Mouse (Mus musculus) myocyte (in vitro differentiated cells): ENCODE measurements around the gene Hoxc5. TPM values are rescaled to one million over a fixed set of nuclear protein-coding genes. Genes with fewer than 3 reads are reported as not detected.

Experiments
- H3K27me3 ChIP-seq: one replicate; pipeline ENCODE4 v1.6.1; 2011; ENCODE audit not compliant: control insufficient read depth, insufficient read depth, insufficient read length
- H3K36me3 ChIP-seq: one replicate; pipeline ENCODE4 v1.6.1; 2011; ENCODE audit not compliant: control insufficient read depth, insufficient read depth
- H3K4me2 ChIP-seq: one replicate; pipeline ENCODE4 v1.6.1; 2011; ENCODE audit warnings: low read depth, control low read depth
- H3K4me3 ChIP-seq: one replicate; pipeline ENCODE4 v1.5.1; 2011; ENCODE audit warnings: mild to moderate bottlenecking, control low read depth, moderate library complexity
- H3K79me2 ChIP-seq: one replicate; pipeline ENCODE4 v1.6.1; 2011; ENCODE audit not compliant: control insufficient read depth, insufficient read depth
- H3ac ChIP-seq: one replicate; pipeline ENCODE4 v1.6.1; 2011; ENCODE audit not compliant: control insufficient read depth, insufficient read length
- CEBPB ChIP-seq: IDR thresholded peaks from 2 replicates; pipeline ENCODE4 v1.6.1; 2011; ENCODE audit warnings: mild to moderate bottlenecking, moderate library complexity; ENCODE audit not compliant: poor library complexity, insufficient read depth, severe bottlenecking
- E2F4 ChIP-seq: IDR thresholded peaks from one replicate; pipeline ENCODE4 v1.6.1; 2011; ENCODE audit warnings: mild to moderate bottlenecking, control low read depth, moderate library complexity; ENCODE audit not compliant: insufficient read depth
- MAX ChIP-seq: IDR thresholded peaks from one replicate; pipeline ENCODE4 v1.6.1; 2011; ENCODE audit warnings: low read depth, mild to moderate bottlenecking, control low read depth
- MYOD1 ChIP-seq, 3 experiments: IDR thresholded peaks; one replicate each; pipeline ENCODE4 v1.6.1; 2011; ENCODE audit warnings: control low read depth in 2 of 3, low read depth in 2 of 3, mild to moderate bottlenecking in 2 of 3, moderate library complexity in 1 of 3; ENCODE audit not compliant: insufficient read length in 2 of 3, control insufficient read depth in 1 of 3
- MYOG ChIP-seq, 3 experiments: IDR thresholded peaks; one replicate each; pipeline ENCODE4 v1.6.1; 2011; ENCODE audit warnings: control low read depth in 2 of 3, low read depth in 2 of 3, mild to moderate bottlenecking in 2 of 3; ENCODE audit not compliant: insufficient read length in 2 of 3, control insufficient read depth in 1 of 3, insufficient read depth in 1 of 3
- POLR2A ChIP-seq: IDR thresholded peaks from one replicate; pipeline ENCODE4 v1.6.1; 2011; ENCODE audit warnings: low read depth, mild to moderate bottlenecking, control low read depth, moderate library complexity; ENCODE audit not compliant: insufficient read length
- POLR2AphosphoS2 ChIP-seq: IDR thresholded peaks from one replicate; pipeline ENCODE4 v1.6.1; 2011; ENCODE audit warnings: low read depth, control low read depth; ENCODE audit not compliant: insufficient read length
- REST ChIP-seq: IDR thresholded peaks from one replicate; pipeline ENCODE4 v1.6.1; 2011; ENCODE audit warnings: mild to moderate bottlenecking, control low read depth, moderate library complexity; ENCODE audit not compliant: insufficient read depth, insufficient read length
- SRF ChIP-seq: IDR thresholded peaks from one replicate; pipeline ENCODE4 v1.6.1; 2011; ENCODE audit warnings: low read depth; ENCODE audit not compliant: control insufficient read depth, insufficient read length
- TCF12 ChIP-seq: IDR thresholded peaks from one replicate; pipeline ENCODE4 v1.6.1; 2011; ENCODE audit warnings: mild to moderate bottlenecking, control low read depth; ENCODE audit not compliant: poor library complexity, insufficient read depth, severe bottlenecking
- TCF3 ChIP-seq: IDR thresholded peaks from one replicate; pipeline ENCODE4 v1.6.1; 2011; ENCODE audit warnings: low read depth, control low read depth; ENCODE audit not compliant: insufficient read length
- USF1 ChIP-seq: IDR thresholded peaks from one replicate; pipeline ENCODE4 v1.6.1; 2011; ENCODE audit warnings: low read depth, mild to moderate bottlenecking, control low read depth, moderate library complexity
- polyA plus RNA-seq: library from polyadenylated mRNA; unstranded; fragments of >200 nt; fragmentation: generic; extraction: Trizol; gene quantifications from one replicate; pipeline ENCODE4 v1.2.1, GENCODE M21; 2012; ENCODE audit warnings: missing spikeins

Hoxc5 gene
- polyA plus RNA-seq, 1 experiment, result 1.2 TPM

DNA sequence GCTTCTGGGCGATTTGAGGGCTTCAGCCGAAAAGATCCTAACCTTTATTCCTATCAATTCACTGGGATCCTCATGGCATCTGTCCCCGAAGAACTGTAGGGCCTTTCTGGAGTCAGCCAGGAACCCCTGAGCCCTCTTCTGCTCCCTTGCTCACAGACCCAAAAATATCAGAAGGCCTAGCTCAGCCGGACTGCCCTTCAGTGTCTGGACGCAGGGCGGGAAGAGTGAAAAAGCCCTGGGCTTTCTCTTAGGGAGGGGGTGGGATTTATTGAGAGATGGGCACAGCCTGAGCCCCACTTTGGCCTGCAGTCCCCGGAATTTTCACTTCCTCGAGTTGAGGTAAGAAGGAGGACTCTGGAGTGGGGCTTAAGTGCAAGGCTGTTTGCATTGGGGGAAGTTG, 4.0 kb upstream of the Hoxc5 start:
- peak overlapping the region; percentile 85 for H3K4me3 ChIP-seq
- H3K4me2 ChIP-seq, result peak overlapping the region; percentile 100
- no peaks in the 10 kb centered on the region for H3K27me3 ChIP-seq
- TF ChIP-seq MAX (no peak), TCF3 (no peak), POLR2A (peak; percentile 15), TCF12 (no peak)
- no peaks in the 10 kb centered on the region for H3K36me3 ChIP-seq
- peaks cover 95% of the 10 kb centered on the region for H3K79me2 ChIP-seq
- H3ac ChIP-seq, result peak overlapping the region; percentile 11

- Histone ChIP-seq H3K4me3 (peak overlapping the region; percentile 85), H3K4me2 (peak overlapping the region; percentile 100), H3K36me3 (no peaks in the 10 kb centered on the region), H3K79me2 (peaks cover 95% of the 10 kb centered on the region), H3K27me3 (no peaks in the 10 kb centered on the region), H3ac (peak overlapping the region; percentile 11)
- TF ChIP-seq USF1 (no peak), CEBPB (no peak), TCF12 (no peak), MAX (peak; percentile 21), SRF (no peak), MYOD1 (IDR thresholded peaks at IDR 0.05; ENCODE audit: control insufficient read depth in 1 of 3, insufficient read length in 2 of 3, low read depth in 2 of 3) (peak in 1 of 3 experiments; percentile 36), POLR2A (peak; percentile 99), MYOG (IDR thresholded peaks at IDR 0.05; ENCODE audit: control insufficient read depth in 1 of 3, insufficient read depth in 1 of 3, insufficient read length in 2 of 3, low read depth in 2 of 3) (peak in 2 of 3 experiments; percentile 9 to 32), E2F4 (peak; percentile 8), POLR2AphosphoS2 (peak; percentile 100), REST (peak; percentile 29), TCF3 (no peak)
Observed at GRCm38 (mm10) chr15:102963671-102964640, 3.3 kb upstream of the Hoxc5 start.

DNA sequence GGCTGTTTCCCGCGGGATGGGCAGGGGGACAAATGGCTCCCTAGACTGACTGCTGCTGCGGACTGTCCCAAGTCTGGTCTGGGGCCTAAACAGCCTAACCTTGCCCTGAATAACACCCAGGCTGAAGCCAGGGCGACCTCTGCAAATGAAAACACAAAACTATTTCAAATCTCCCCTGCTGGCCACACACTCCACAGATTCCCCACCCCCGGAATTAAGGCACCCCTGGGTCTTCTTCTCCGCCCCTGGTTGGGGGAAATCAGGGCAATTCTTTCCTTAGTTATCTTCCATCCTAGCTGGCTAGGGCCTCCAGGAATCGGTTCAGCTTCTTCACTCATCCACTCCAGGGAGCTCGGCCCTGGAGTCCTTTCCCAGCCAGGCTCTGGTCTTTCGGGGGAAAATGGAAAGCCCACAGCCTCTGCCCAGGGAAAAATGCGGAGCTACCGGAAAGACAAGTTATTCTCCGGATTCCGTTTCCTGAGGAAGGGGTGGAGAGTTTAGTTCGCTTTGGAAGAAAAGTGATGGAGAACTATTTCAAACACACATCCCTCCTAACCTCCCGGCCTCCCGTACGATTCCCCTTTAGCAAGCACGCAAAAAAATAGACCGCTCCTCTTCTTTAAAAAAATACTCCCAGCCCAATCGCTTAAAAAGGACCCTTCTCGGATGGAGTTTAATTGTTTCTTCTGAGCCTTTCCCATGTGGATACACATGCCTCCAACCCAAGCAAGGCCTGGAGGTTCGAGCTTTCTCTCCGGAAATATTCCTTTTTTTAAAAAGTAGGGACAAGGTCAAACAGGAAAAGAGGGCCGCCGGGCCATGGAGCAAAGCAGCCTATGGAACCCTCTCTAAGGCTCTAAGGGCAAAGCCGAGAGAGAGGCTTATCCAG, 2.0 kb upstream of the Hoxc5 start:
- TF ChIP-seq MYOG (IDR thresholded peaks at IDR 0.05; ENCODE audit: control insufficient read depth in 1 of 3, insufficient read depth in 1 of 3, insufficient read length in 2 of 3, low read depth in 2 of 3), result no peak
- no peak for TF ChIP-seq SRF
- peak; percentile 25 for TF ChIP-seq POLR2AphosphoS2
- TF ChIP-seq MYOD1 (IDR thresholded peaks at IDR 0.05; ENCODE audit: control insufficient read depth in 1 of 3, insufficient read length in 2 of 3, low read depth in 2 of 3), result no peak
- TF ChIP-seq POLR2A, result peak; percentile 65
- peaks cover 95% of the 10 kb centered on the region for H3K79me2 ChIP-seq
- peak overlapping the region; percentile 32 for H3ac ChIP-seq
- peak overlapping the region; percentile 85 for H3K4me3 ChIP-seq
- H3K27me3 ChIP-seq, result no peaks in the 10 kb centered on the region
- H3K36me3 ChIP-seq, result no peaks in the 10 kb centered on the region
- peak overlapping the region; percentile 100 for H3K4me2 ChIP-seq

- peak in 2 of 3 experiments; percentile 24 to 60 for TF ChIP-seq MYOG (IDR thresholded peaks at IDR 0.05; ENCODE audit: control insufficient read depth in 1 of 3, insufficient read depth in 1 of 3, insufficient read length in 2 of 3, low read depth in 2 of 3)
- no peak for TF ChIP-seq E2F4
- TF ChIP-seq TCF12, result no peak
- no peak for TF ChIP-seq MAX
- TF ChIP-seq POLR2A, result peak; percentile 8
- no peak for TF ChIP-seq REST
- peak; percentile 43 for TF ChIP-seq SRF
- TF ChIP-seq USF1, result peak; percentile 97
- TF ChIP-seq MYOD1 (IDR thresholded peaks at IDR 0.05; ENCODE audit: control insufficient read depth in 1 of 3, insufficient read length in 2 of 3, low read depth in 2 of 3), result peak in 2 of 3 experiments; percentile 42 to 44
- TF ChIP-seq POLR2AphosphoS2, result peak; percentile 59
- TF ChIP-seq CEBPB, result no peak
- H3K27me3 ChIP-seq, result no peaks in the 10 kb centered on the region
Observed at GRCm38 (mm10) chr15:102965892-102966775, 1.1 kb upstream of the Hoxc5 start.

More at GRCm38 (mm10) chr15:102965892-102966775, 1.1 kb upstream of the Hoxc5 start:
- Histone ChIP-seq H3K79me2 (peaks cover 96% of the 10 kb centered on the region), H3K4me3 (peak overlapping the region; percentile 85), H3ac (peak overlapping the region; percentile 32), H3K36me3 (no peaks in the 10 kb centered on the region), H3K4me2 (peak overlapping the region; percentile 100)
